Mouse (Mus musculus): ENCODE measurements around the gene Rps6kl1. TPM values are rescaled to one million over a fixed set of nuclear protein-coding genes. Genes with fewer than 3 reads are reported as not detected.

Rps6kl1 gene
- polyA plus RNA-seq, 1 experiment from 2014 or later: 0.94 TPM

DNA sequence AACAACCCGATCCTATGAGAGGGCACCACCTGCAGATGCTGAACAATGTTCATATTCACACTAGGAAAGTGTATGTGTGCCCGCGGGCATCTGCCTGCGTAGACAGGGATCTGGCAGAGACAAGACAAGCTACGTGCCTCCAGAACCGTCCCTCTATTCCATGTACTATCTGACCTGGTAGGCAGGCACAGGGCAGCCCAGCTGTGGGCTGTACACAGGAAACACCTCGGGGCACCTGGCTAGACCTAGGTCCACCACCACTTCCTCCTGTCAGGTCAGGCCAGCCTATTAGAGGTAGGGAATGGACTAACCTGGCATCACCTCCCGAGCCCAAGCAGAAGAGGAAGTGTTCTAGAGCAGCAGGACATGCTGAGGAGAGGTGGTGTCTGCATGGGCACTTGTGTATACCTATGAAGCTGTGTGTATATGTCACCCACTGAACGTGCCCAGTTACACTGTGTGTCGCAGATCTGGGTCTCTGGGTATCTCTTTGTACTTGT lies 26.7 kb upstream of the Rps6kl1 start, which contains the start of gene Pgf:
TSS of gene Pgf (minus strand) at position 51 of the 500 bp plus-strand sequence.
- WGBS: 68% methylated on average over 10 of the region's 10 CpGs
- ATAC-seq (ENCODE audit: low read depth): no peak
- Histone ChIP-seq H3K4me1 (replicated peaks; ENCODE audit: control insufficient read depth, insufficient read depth, low read length) (peaks cover 41% of the 10 kb centered on the region), H3K9ac (ENCODE audit: low read length) (peak within 1 kb of the TSS; percentile 65), H3K9me3 (ENCODE audit: control insufficient read depth, low read length) (no peaks in the 10 kb centered on the region), H3K27ac (ENCODE audit: low read length) (peak within 1 kb of the TSS; percentile 29; the same call in 1 of the 2 replicates), H3K27me3 (ENCODE audit: control insufficient read depth, insufficient read depth, low read depth, low read length) (peaks cover 6% of the 10 kb centered on the region), H3K4me3 (ENCODE audit: low read length) (peak within 1 kb of the TSS; percentile 53), H3K4me2 (ENCODE audit: low read depth, low read length) (peak within 1 kb of the TSS; percentile 74), H3K36me3 (ENCODE audit: control insufficient read depth, insufficient read depth, low read length) (no peaks in the 10 kb centered on the region)

DNA sequence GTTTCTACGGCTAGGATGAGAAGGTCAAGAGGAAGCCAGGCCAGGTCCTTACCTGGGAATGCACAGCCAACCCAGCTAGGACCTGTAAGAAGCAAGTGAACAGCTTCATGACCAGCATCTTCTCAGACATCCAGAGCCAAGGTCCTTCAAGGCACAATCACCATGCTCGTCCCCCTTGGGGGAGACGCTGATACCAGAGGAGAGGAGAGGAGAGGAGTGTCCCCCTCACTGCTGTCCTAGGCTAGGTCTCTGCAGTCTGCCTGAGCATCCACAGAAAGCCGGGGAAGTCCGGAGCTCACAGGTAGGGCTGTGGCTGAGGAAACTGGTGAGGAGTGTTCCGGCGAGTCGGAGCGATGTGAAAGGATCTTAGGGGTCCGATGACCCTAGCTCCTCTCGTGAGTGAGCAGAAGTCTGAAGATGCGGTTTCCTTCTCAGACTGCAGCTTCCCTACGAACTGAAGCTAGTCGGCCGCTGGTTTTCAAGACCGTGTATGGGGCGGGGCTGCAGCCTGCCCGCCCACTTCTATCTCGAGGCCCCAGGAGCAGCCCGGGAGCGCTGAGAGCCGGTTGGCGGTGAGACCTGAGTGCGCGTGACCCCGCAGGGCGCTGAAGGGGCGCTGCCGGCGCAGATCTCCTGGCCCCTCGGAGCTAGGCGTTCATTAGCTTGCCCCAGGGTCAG lies 25.9 kb upstream of the Rps6kl1 start:
- Histone ChIP-seq H3K9me3 (ENCODE audit: control insufficient read depth, low read length) (no peaks in the 10 kb centered on the region), H3K27ac (ENCODE audit: low read length) (peak overlapping the region; percentile 29; the same call in 1 of the 2 replicates), H3K4me2 (ENCODE audit: low read depth, low read length) (peak overlapping the region; percentile 74), H3K36me3 (ENCODE audit: control insufficient read depth, insufficient read depth, low read length) (no peaks in the 10 kb centered on the region), H3K27me3 (ENCODE audit: control insufficient read depth, insufficient read depth, low read depth, low read length) (peaks cover 6% of the 10 kb centered on the region), H3K4me1 (replicated peaks; ENCODE audit: control insufficient read depth, insufficient read depth, low read length) (peaks cover 37% of the 10 kb centered on the region), H3K4me3 (ENCODE audit: low read length) (peak overlapping the region; percentile 53), H3K9ac (ENCODE audit: low read length) (peak overlapping the region; percentile 65)
- peak; percentile 48; the same call in 1 of the 2 replicates for ATAC-seq (ENCODE audit: low read depth)
- 2% methylated on average over 32 of the region's 32 CpGs for WGBS

DNA sequence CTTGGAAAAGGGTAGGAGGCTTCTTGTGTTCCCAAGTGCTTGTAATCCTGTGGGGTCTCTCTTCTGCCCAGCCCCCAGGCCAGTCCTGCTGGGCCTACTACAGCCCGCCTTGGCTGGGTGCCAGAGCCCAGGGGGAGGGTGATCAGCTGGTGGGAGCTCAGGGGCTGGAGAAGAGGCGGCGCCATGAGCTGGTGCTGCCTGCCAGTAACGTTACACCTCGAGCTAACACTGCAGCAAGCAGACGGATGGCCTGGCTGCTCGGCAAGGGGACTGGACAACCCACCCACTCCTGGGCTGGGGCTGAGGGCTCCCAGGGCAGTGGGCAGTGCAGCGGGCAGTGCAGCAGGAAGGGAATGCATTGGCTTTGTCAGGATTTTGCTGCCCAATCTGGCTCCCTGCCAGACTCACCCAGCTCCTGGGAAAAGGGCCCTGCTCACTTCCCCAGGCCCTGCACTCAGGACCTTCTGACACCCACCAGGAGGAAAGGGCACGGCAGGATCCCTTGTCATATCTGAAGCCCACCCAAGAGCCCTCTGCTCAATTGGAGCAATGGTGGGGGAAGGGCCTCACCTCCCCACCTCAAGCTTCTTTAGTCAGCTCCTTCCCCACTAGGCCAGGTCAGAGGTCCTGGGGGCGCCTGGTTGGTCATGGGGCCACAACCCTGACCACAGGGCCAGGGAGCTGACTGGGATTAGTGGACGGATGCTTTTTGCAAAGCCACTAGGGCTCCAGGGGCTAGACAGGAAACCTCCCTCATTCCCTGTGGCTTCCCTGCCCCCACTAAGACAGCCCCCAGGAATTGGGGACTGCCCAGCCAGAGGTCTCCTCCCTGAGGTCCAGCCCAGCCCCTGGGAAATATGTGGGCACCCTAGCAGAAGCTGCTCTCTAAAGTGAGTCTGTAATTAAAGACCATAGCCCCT lies 25.1 kb upstream of the Rps6kl1 start:
- H3K9ac ChIP-seq (ENCODE audit: low read length): peak overlapping the region; percentile 65
- H3K4me1 ChIP-seq (replicated peaks; ENCODE audit: control insufficient read depth, insufficient read depth, low read length): peaks cover 30% of the 10 kb centered on the region
- WGBS: 7% methylated on average over 11 of the region's 11 CpGs
- no peaks in the 10 kb centered on the region for H3K36me3 ChIP-seq (ENCODE audit: control insufficient read depth, insufficient read depth, low read length)
- ATAC-seq (ENCODE audit: low read depth): peak; percentile 76
- H3K27ac ChIP-seq (ENCODE audit: low read length): peak overlapping the region; percentile 64
- H3K27me3 ChIP-seq (ENCODE audit: control insufficient read depth, insufficient read depth, low read depth, low read length): peaks cover 6% of the 10 kb centered on the region
- H3K4me3 ChIP-seq (ENCODE audit: low read length): peak overlapping the region; percentile 53
- H3K4me2 ChIP-seq (ENCODE audit: low read depth, low read length): peak overlapping the region; percentile 74
- H3K9me3 ChIP-seq (ENCODE audit: control insufficient read depth, low read length): no peaks in the 10 kb centered on the region

DNA sequence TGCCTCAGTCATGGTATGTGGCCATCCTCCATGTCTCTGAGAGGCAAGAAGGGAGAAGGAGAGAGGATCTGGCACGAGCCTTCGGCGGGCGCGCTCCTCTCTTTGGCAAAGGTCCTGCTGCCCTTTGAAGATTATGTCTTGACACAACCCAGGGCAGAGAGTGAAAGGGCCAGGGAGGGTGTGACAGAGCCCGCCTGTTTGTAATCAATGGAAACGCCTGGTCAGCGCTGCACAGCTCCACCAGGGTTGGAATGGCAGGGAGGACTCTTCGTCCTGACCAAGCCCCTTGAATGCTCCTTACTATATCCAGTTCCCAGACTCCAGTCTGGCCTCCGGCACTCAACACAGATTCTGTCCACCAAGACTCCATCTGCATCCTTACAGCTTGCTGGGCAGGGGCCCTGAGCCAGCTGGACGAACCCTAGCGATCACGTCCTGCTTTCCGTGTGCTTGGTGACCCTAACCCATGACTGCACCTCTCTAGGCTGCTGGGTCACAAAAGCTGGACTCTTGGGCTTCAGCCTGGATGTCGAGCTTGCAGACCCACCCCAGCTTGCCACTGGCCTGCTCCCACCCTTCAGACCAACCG lies 24.1 kb upstream of the Rps6kl1 start:
- Histone ChIP-seq H3K4me1 (replicated peaks; ENCODE audit: control insufficient read depth, insufficient read depth, low read length) (peaks cover 30% of the 10 kb centered on the region), H3K4me3 (ENCODE audit: low read length) (peak overlapping the region; percentile 53), H3K9ac (ENCODE audit: low read length) (peak overlapping the region; percentile 65), H3K9me3 (ENCODE audit: control insufficient read depth, low read length) (no peaks in the 10 kb centered on the region), H3K27ac (ENCODE audit: low read length) (peak overlapping the region; percentile 64), H3K27me3 (ENCODE audit: control insufficient read depth, insufficient read depth, low read depth, low read length) (peaks cover 6% of the 10 kb centered on the region), H3K4me2 (ENCODE audit: low read depth, low read length) (peak overlapping the region; percentile 74), H3K36me3 (ENCODE audit: control insufficient read depth, insufficient read depth, low read length) (no peaks in the 10 kb centered on the region)
- WGBS: 22% methylated on average over 16 of the region's 16 CpGs
- peak; percentile 39 for ATAC-seq (ENCODE audit: low read depth)

GRCm38 (mm10) chr12:85174016-85174415 lies 23.0 kb upstream of the Rps6kl1 start:
- Histone ChIP-seq H3K36me3 (ENCODE audit: control insufficient read depth, insufficient read depth, low read length) (no peaks in the 10 kb centered on the region), H3K4me2 (ENCODE audit: low read depth, low read length) (no peak overlapping the region), H3K4me1 (replicated peaks; ENCODE audit: control insufficient read depth, insufficient read depth, low read length) (peaks cover 38% of the 10 kb centered on the region), H3K9me3 (ENCODE audit: control insufficient read depth, low read length) (no peaks in the 10 kb centered on the region), H3K4me3 (ENCODE audit: low read length) (no peak overlapping the region), H3K9ac (ENCODE audit: low read length) (0 out of 2 replicates have a peak overlapping the region, but pooled peaks have one; percentile 5), H3K27ac (ENCODE audit: low read length) (no peak overlapping the region), H3K27me3 (ENCODE audit: control insufficient read depth, insufficient read depth, low read depth, low read length) (peaks cover 6% of the 10 kb centered on the region)
- no peak for ATAC-seq (ENCODE audit: low read depth)
- WGBS: 58% methylated on average over 7 of the region's 7 CpGs

GRCm38 (mm10) chr12:85170948-85171307 lies 19.9 kb upstream of the Rps6kl1 start:
- WGBS: 70% methylated on average over 3 of the region's 3 CpGs
- no peak overlapping the region for H3K9ac ChIP-seq (ENCODE audit: low read length)
- no peak overlapping the region for H3K27ac ChIP-seq (ENCODE audit: low read length)
- no peaks in the 10 kb centered on the region for H3K9me3 ChIP-seq (ENCODE audit: control insufficient read depth, low read length)
- no peaks in the 10 kb centered on the region for H3K36me3 ChIP-seq (ENCODE audit: control insufficient read depth, insufficient read depth, low read length)
- H3K4me2 ChIP-seq (ENCODE audit: low read depth, low read length): no peak overlapping the region
- peaks cover 21% of the 10 kb centered on the region for H3K4me1 ChIP-seq (replicated peaks; ENCODE audit: control insufficient read depth, insufficient read depth, low read length)
- H3K4me3 ChIP-seq (ENCODE audit: low read length): no peak overlapping the region
- ATAC-seq (ENCODE audit: low read depth): no peak
- H3K27me3 ChIP-seq (ENCODE audit: control insufficient read depth, insufficient read depth, low read depth, low read length): no peaks in the 10 kb centered on the region

GRCm38 (mm10) chr12:85170284-85170947 lies 19.4 kb upstream of the Rps6kl1 start:
- Histone ChIP-seq H3K4me3 (ENCODE audit: low read length) (no peak overlapping the region), H3K4me1 (replicated peaks; ENCODE audit: control insufficient read depth, insufficient read depth, low read length) (peaks cover 15% of the 10 kb centered on the region), H3K27ac (ENCODE audit: low read length) (no peak overlapping the region), H3K36me3 (ENCODE audit: control insufficient read depth, insufficient read depth, low read length) (no peaks in the 10 kb centered on the region), H3K9ac (ENCODE audit: low read length) (no peak overlapping the region), H3K27me3 (ENCODE audit: control insufficient read depth, insufficient read depth, low read depth, low read length) (no peaks in the 10 kb centered on the region), H3K9me3 (ENCODE audit: control insufficient read depth, low read length) (no peaks in the 10 kb centered on the region), H3K4me2 (ENCODE audit: low read depth, low read length) (no peak overlapping the region)
- 78% methylated on average over 11 of the region's 11 CpGs for WGBS
- no peak for ATAC-seq (ENCODE audit: low read depth)

DNA sequence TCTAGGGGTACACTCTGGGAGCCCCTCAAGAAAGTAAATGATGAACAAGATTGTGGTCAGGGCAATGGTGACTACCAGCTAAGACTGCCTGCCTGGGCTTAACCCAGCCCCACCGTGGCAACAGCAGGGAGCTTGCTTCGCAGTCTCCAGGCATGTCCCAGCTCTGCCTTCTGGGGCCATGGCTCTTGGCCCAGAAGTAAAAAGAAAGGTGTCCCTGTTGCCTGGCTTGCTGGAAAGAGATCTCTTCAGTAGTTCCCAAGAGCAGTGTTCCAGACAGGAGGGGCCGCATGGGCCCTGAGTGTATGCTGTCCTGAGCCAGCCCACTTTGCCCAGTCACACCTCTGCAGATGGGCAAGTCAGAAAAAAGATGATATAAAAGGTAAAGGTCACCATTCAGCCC lies 18.8 kb upstream of the Rps6kl1 start:
- 0 out of 2 replicates have a peak, but pooled peaks have one; percentile 6 for ATAC-seq (ENCODE audit: low read depth)
- H3K36me3 ChIP-seq (ENCODE audit: control insufficient read depth, insufficient read depth, low read length): no peaks in the 10 kb centered on the region
- no peak overlapping the region for H3K27ac ChIP-seq (ENCODE audit: low read length)
- no peaks in the 10 kb centered on the region for H3K27me3 ChIP-seq (ENCODE audit: control insufficient read depth, insufficient read depth, low read depth, low read length)
- no peak overlapping the region for H3K4me3 ChIP-seq (ENCODE audit: low read length)
- H3K4me1 ChIP-seq (replicated peaks; ENCODE audit: control insufficient read depth, insufficient read depth, low read length): peaks cover 13% of the 10 kb centered on the region
- no peak overlapping the region; the same call in 1 of the 2 replicates for H3K9ac ChIP-seq (ENCODE audit: low read length)
- H3K9me3 ChIP-seq (ENCODE audit: control insufficient read depth, low read length): no peaks in the 10 kb centered on the region
- WGBS: 58% methylated on average over 3 of the region's 3 CpGs
- no peak overlapping the region; the same call in 1 of the 2 replicates for H3K4me2 ChIP-seq (ENCODE audit: low read depth, low read length)
